In the genomic region with DNA sequence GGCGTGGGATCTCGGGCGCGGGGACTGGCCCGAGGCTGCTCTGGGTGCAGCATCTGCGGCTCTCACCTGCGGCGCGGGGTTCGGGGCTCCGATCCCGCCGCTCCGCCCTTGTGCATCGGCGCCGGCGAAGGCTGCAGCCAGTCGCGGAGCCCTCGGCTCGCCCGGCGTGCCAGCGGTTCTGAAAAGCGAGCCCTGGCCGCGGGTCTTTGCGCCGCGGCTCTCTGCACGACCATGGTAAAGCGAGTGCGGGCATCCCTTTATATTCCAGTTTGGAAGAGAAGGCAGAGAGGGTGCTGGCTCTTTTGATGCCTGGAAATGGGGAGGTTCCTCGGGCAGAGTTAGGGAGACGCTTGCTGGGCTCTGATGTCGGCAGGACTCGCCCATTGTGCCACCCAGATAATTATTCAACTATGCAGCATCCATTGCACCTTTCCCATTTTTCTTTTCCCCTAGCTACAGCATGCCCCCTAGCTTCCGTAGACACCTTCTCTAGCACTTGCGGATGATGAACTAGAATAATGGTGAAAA, we compare ENCODE assay signal across 8 mouse cellular contexts. TPM values are rescaled to one million over a fixed set of nuclear protein-coding genes. Genes with fewer than 3 reads are reported as not detected.
DNase-seq lines count a peak whose midpoint lies in the region; ATAC-seq and TF ChIP-seq lines count a peak whose summit lies in the region.

No protein-coding gene starts in this region.

- H3K4me2 ChIP-seq in lung, embryonic 16.5 days (ENCODE audit: low read depth, low read length) = peak overlapping the region; percentile 98

- peak overlapping the region; percentile 16; the same call in 1 of the 2 replicates for H3K27ac ChIP-seq in ES-E14 (ENCODE audit: insufficient read depth, low read depth, low read length, poor library complexity, severe bottlenecking)
- peak overlapping the region; percentile 99 for H3K27ac ChIP-seq in forebrain, embryonic 10.5 days
- peak overlapping the region; percentile 99 for H3K27ac ChIP-seq in hindbrain, embryonic 10.5 days
- no peak overlapping the region for H3K27ac ChIP-seq in lung, embryonic 16.5 days (ENCODE audit: low read length)

- no peaks in the 10 kb centered on the region for H3K36me3 ChIP-seq in ES-E14 (ENCODE audit: control insufficient read depth, insufficient read depth, low read length, poor library complexity, severe bottlenecking)
- 0 out of 2 replicates have a peak, but pooled peaks cover 7% of the 10 kb centered on the region for H3K36me3 ChIP-seq in forebrain, embryonic 10.5 days (replicated peaks)
- H3K36me3 ChIP-seq in hindbrain, embryonic 10.5 days = peaks cover 7% of the 10 kb centered on the region; the same call in 1 of the 2 replicates
- 0 out of 2 replicates have a peak, but pooled peaks cover 2% of the 10 kb centered on the region for H3K36me3 ChIP-seq in lung, embryonic 16.5 days (ENCODE audit: control insufficient read depth, insufficient read depth, low read length)

- DNase-seq in ES-E14 (ENCODE audit: low read depth, low spot score) = peak; percentile 17
- DNase-seq in brain, adult 2 months (ENCODE audit: low read depth, low spot score) = peak; percentile 91
- DNase-seq in forebrain, embryonic 10.5 days (ENCODE audit: extremely low spot score, low spot score) = peak; percentile 57
- DNase-seq in hindbrain, embryonic 10.5 days (ENCODE audit: low spot score) = peak; percentile 72
- DNase-seq in layer of hippocampus, postnatal 14 days (ENCODE audit: low spot score in 2 of 2) = peak; percentile 50 to 60
- peak; percentile 65 for DNase-seq in retina, postnatal 1 day
- peak; percentile 10 for DNase-seq in urinary bladder, postnatal 14 days (ENCODE audit: low spot score)

- H3K4me3 ChIP-seq in ES-E14 (ENCODE audit: insufficient read depth in 1 of 2, low read depth in 1 of 2, low read length in 2 of 2, poor library complexity in 1 of 2, severe bottlenecking in 1 of 2) = peak overlapping the region; percentile 89 to 92
- peak overlapping the region; percentile 91 for H3K4me3 ChIP-seq in forebrain, embryonic 10.5 days
- peak overlapping the region; percentile 95 for H3K4me3 ChIP-seq in hindbrain, embryonic 10.5 days
- peak overlapping the region; percentile 90 for H3K4me3 ChIP-seq in lung, embryonic 16.5 days (ENCODE audit: low read length)

- no peaks in the 10 kb centered on the region for H3K27me3 ChIP-seq in forebrain, embryonic 10.5 days (ENCODE audit: poor library complexity, severe bottlenecking)
- no peaks in the 10 kb centered on the region for H3K27me3 ChIP-seq in hindbrain, embryonic 10.5 days (ENCODE audit: insufficient read depth, poor library complexity, severe bottlenecking)
- no peaks in the 10 kb centered on the region for H3K27me3 ChIP-seq in lung, embryonic 16.5 days (ENCODE audit: control insufficient read depth, insufficient read depth, low read depth, low read length)

- WGBS in forebrain, embryonic 10.5 days = under 1% methylated on average over 40 of the region's 40 CpGs
- WGBS in hindbrain, embryonic 10.5 days = under 1% methylated on average over 40 of the region's 40 CpGs
- under 1% methylated on average over 36 of the region's 40 CpGs for WGBS in lung, embryonic 16.5 days

- H3K9ac ChIP-seq in ES-E14 (ENCODE audit: insufficient read depth, low read depth, low read length, poor library complexity, severe bottlenecking) = peak overlapping the region; percentile 96
- H3K9ac ChIP-seq in lung, embryonic 16.5 days (ENCODE audit: low read length) = peak overlapping the region; percentile 86

- peaks cover 0 to 2% of the 10 kb centered on the region in 2 experiments; a peak in 1 of 4 replicates for H3K4me1 ChIP-seq in ES-E14 (ENCODE audit: control insufficient read depth in 2 of 2, insufficient read depth in 2 of 2, low read length in 2 of 2, poor library complexity in 1 of 2)
- H3K4me1 ChIP-seq in forebrain, embryonic 10.5 days = peaks cover 26% of the 10 kb centered on the region
- peaks cover 33% of the 10 kb centered on the region for H3K4me1 ChIP-seq in hindbrain, embryonic 10.5 days (replicated peaks)
- H3K4me1 ChIP-seq in lung, embryonic 16.5 days (replicated peaks; ENCODE audit: control insufficient read depth, insufficient read depth, low read length) = peaks cover 7% of the 10 kb centered on the region

- ATAC-seq in lung, embryonic 16.5 days (ENCODE audit: low read depth) = 0 out of 2 replicates have a peak, but pooled peaks have one; percentile 4

- in situ Hi-C loops in ES-E14 (cut with MboI; ENCODE audit: low sequenced_read_pairs in 2 of 2, unreplicated experiment in 2 of 2) = no loop called here

- no peaks in the 10 kb centered on the region for H3K9me3 ChIP-seq in ES-E14 (ENCODE audit: control insufficient read depth, insufficient read depth, low read depth, low read length)
- H3K9me3 ChIP-seq in forebrain, embryonic 10.5 days = no peaks in the 10 kb centered on the region
- no peaks in the 10 kb centered on the region for H3K9me3 ChIP-seq in hindbrain, embryonic 10.5 days
- H3K9me3 ChIP-seq in lung, embryonic 16.5 days (ENCODE audit: control insufficient read depth, low read length) = no peaks in the 10 kb centered on the region

TF ChIP-seq in ES-E14, 5 proteins besides CTCF, POLR2A, EP300 and RAD21:
- TF ChIP-seq HCFC1 (IDR thresholded peaks at IDR 0.05; ENCODE audit: borderline replicate concordance, insufficient read depth, low read length) (no peak), ZC3H11A (IDR thresholded peaks at IDR 0.05; ENCODE audit: borderline replicate concordance, low read depth, low read length) (no peak), CHD2 (IDR thresholded peaks at IDR 0.05; ENCODE audit: low read depth, low read length) (no peak), ZNF384 (IDR thresholded peaks at IDR 0.05; ENCODE audit: low read depth, low read length) (no peak), MAFK (IDR thresholded peaks at IDR 0.05; ENCODE audit: insufficient read depth, low read depth, low read length) (no peak)

RNA-seq across cellular contexts. Expression of gene Wasf1, which starts 1.1 kb away (rescaled TPM):
- total RNA-seq in ES-E14 (2012; rRNA removed) = 4.9 and 5.2 TPM in 2 replicates
- 43.8 and 49.1 TPM in 2 replicates for polyA plus RNA-seq in forebrain, embryonic 10.5 days (2016; fragmentation: Nextera tagmentation; extraction: Ambion mirVana)
- 51.6 and 60.5 TPM in 2 replicates for polyA plus RNA-seq in hindbrain, embryonic 10.5 days (2016; fragmentation: Nextera tagmentation; extraction: Ambion mirVana)
- 100 to 1,000 TPM; 383 to 387 TPM for total RNA-seq in layer of hippocampus, postnatal 14 days (2021)
- 8.0 and 9.8 TPM in 2 replicates for polyA plus RNA-seq in lung, embryonic 16.5 days (2015; fragmentation: Nextera tagmentation; extraction: Ambion mirVana)

RNA-seq across cellular contexts. Expression of gene Cdc40, which starts 1.2 kb away (rescaled TPM):
- total RNA-seq in ES-E14 (2012; rRNA removed) = 12.8 and 13.0 TPM in 2 replicates
- 34.2 and 36.4 TPM in 2 replicates for polyA plus RNA-seq in forebrain, embryonic 10.5 days (2016; fragmentation: Nextera tagmentation; extraction: Ambion mirVana)
- polyA plus RNA-seq in hindbrain, embryonic 10.5 days (2016; fragmentation: Nextera tagmentation; extraction: Ambion mirVana) = 28.0 and 34.8 TPM in 2 replicates
- 10 to 100 TPM; 47.2 to 52.4 TPM for total RNA-seq in layer of hippocampus, postnatal 14 days (2021)
- polyA plus RNA-seq in lung, embryonic 16.5 days (2015; fragmentation: Nextera tagmentation; extraction: Ambion mirVana) = 32.8 and 33.6 TPM in 2 replicates

Comparison
In these comparisons a context has a peak if more than half of its experiments do, and no peak if none do; other contexts are left out.
1. DNase-seq: peak in every context shown above with its lines; median percentile 91 in brain, adult 2 months; 72 in hindbrain, embryonic 10.5 days; 65 in retina, postnatal 1 day; 57 in forebrain, embryonic 10.5 days; 55 in layer of hippocampus, postnatal 14 days; 17 in ES-E14; 10 in urinary bladder, postnatal 14 days.